ENCODE assay signal across 19 mouse cellular contexts in the genomic region with DNA sequence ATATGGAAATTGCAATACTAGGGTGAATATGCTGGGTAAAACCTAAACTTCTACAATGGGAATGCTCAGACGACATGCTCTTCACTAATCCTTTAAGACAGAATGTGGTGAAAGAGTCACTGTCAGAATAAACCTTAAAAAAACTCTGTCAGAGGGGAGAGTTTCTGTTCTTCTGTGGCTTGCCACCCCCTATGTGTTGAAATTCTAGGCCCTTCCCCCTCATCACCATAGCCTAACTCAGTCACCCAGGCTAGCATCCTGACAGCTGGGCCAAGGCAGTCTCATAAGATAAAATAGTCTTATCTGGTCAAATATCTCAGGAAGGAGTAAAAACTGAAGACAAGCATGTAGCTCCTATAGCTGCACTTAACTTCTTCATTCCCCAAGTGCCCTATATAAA.
"Had no signal": no experiment of that assay in that cellular context is flagged by ENCODE, and none has a peak within 500 bp of the region (broad histone marks: within the 10 kb centered on the region; RNA-seq: fewer than 3 reads in every experiment).

No protein-coding gene starts in this region.

- H3K27me3 ChIP-seq: liver, embryonic 13.5 days; neural tube, embryonic 12.5 days; neural tube, embryonic 15.5 days had no signal

- H3K27ac ChIP-seq: kidney, postnatal 0 days; layer of hippocampus, adult 2 months; liver, embryonic 13.5 days; macrophage; neural tube, embryonic 12.5 days; neural tube, embryonic 15.5 days had no signal

- H3K4me3 ChIP-seq: layer of hippocampus, adult 2 months; liver, embryonic 13.5 days; neural tube, embryonic 12.5 days; neural tube, embryonic 15.5 days had no signal

- H3K4me1 ChIP-seq: liver, embryonic 13.5 days; neural tube, embryonic 12.5 days; neural tube, embryonic 15.5 days had no signal

- H3K36me3 ChIP-seq: liver, embryonic 13.5 days; neural tube, embryonic 12.5 days; neural tube, embryonic 15.5 days had no signal

- H3K9me3 ChIP-seq: liver, embryonic 13.5 days; neural tube, embryonic 12.5 days; neural tube, embryonic 15.5 days had no signal

- H3K4me2 ChIP-seq: liver, embryonic 13.5 days; midbrain, embryonic 11.5 days; neural tube, embryonic 12.5 days; neural tube, embryonic 15.5 days had no signal

- H3K9ac ChIP-seq: liver, embryonic 13.5 days; neural tube, embryonic 12.5 days; neural tube, embryonic 15.5 days had no signal

- DNase-seq: kidney, adult 2 months; kidney, postnatal 25 days; layer of hippocampus, adult 9-11 months; liver, embryonic 13.5 days; lung, adult 2 months; lung, postnatal 14 days; midbrain, embryonic 14.5 days; right cerebral cortex, adult 18-20 months; right cerebral cortex, postnatal 14 days; right cerebral cortex, postnatal 4 days; thymus, adult 2 months; thymus, postnatal 14 days; thymus, postnatal 4 days had no signal
